Mouse (Mus musculus) limb, embryonic 15.5 days (tissue): ENCODE measurements around the gene Necab3. TPM values are rescaled to one million over a fixed set of nuclear protein-coding genes. Genes with fewer than 3 reads are reported as not detected.

Experiments used
- ATAC-seq: fragments of 200-750 bp; cut with Nextera tagmentation; 2 replicates; pipeline ENCODE4 v1.8.0; 2017; ENCODE audit warnings: low read depth, moderate TSS enrichment; ENCODE audit not compliant: insufficient number of reproducible peaks, low FRiP score, low TSS enrichment
- H3K27ac ChIP-seq: fragments of 300-500 bp; sonication (generic); 2 replicates; pipeline ENCODE4 v1.5.1; 2015; ENCODE audit warnings: moderate library complexity, mild to moderate bottlenecking, inconsistent platforms
- H3K27me3 ChIP-seq: fragments of 300-500 bp; sonication (generic); 2 replicates; pipeline ENCODE4 v1.6.1; 2015; ENCODE audit warnings: inconsistent platforms
- H3K36me3 ChIP-seq: fragments of 300-500 bp; sonication (generic); 2 replicates; pipeline ENCODE4 v1.6.1; 2015; ENCODE audit warnings: inconsistent platforms
- H3K4me1 ChIP-seq: fragments of 300-500 bp; sonication (generic); 2 replicates; pipeline ENCODE4 v1.6.1; 2015; ENCODE audit warnings: inconsistent platforms
- H3K4me2 ChIP-seq: fragments of 300-500 bp; sonication (generic); 2 replicates; pipeline ENCODE4 v1.6.1; 2015; ENCODE audit warnings: mild to moderate bottlenecking, inconsistent platforms
- H3K4me3 ChIP-seq: fragments of 300-500 bp; sonication (generic); 2 replicates; pipeline ENCODE4 v1.5.1; 2015; ENCODE audit warnings: mild to moderate bottlenecking, inconsistent platforms
- H3K9ac ChIP-seq: fragments of 300-500 bp; sonication (generic); 2 replicates; pipeline ENCODE4 v1.6.1; 2015; ENCODE audit warnings: inconsistent platforms
- H3K9me3 ChIP-seq: fragments of 300-500 bp; sonication (generic); 2 replicates; pipeline ENCODE4 v1.6.1; 2016; ENCODE audit warnings: inconsistent platforms
- WGBS: fragments of 180-500 bp; shearing (Covaris S2); methylation state at CpG from one replicate; pipeline ENCODE4 v1.1.7; 2015; 5-methylcytosine and 5-hydroxymethylcytosine counted together
- polyA plus RNA-seq: library from polyadenylated mRNA; unstranded; fragments of >200 nt; fragmentation: Nextera tagmentation; extraction: Ambion mirVana; gene quantifications from 2 replicates; pipeline ENCODE4 v1.2.1, GENCODE M21; 2015

Gene Necab3
- polyA plus RNA-seq, 1 experiment from 2014 or later = 4.0 TPM

- Histone ChIP-seq H3K4me2 (no peak overlapping the region), H3K27me3 (no peaks in the 10 kb centered on the region), H3K36me3 (peaks cover 31% of the 10 kb centered on the region), H3K9ac (no peak overlapping the region), H3K4me3 (no peak overlapping the region), H3K4me1 (no peaks in the 10 kb centered on the region; the same call in 1 of the 2 replicates), H3K27ac (0 out of 2 replicates have a peak overlapping the region, but pooled peaks have one; percentile 48), H3K9me3 (no peaks in the 10 kb centered on the region)
- 49% methylated on average over 2 of the region's 2 CpGs for WGBS
- no peak for ATAC-seq
Observed at GRCm38 (mm10) chr2:154538310-154538709, 20.4 kb downstream of the Necab3 start.

- no peak overlapping the region for H3K4me3 ChIP-seq
- no peaks in the 10 kb centered on the region for H3K4me1 ChIP-seq
- 93% methylated on average over 12 of the region's 12 CpGs for WGBS
- H3K9ac ChIP-seq = no peak overlapping the region
- H3K9me3 ChIP-seq = no peaks in the 10 kb centered on the region
- no peak overlapping the region for H3K27ac ChIP-seq
- H3K4me2 ChIP-seq = no peak overlapping the region
- H3K27me3 ChIP-seq = no peaks in the 10 kb centered on the region
- H3K36me3 ChIP-seq = peaks cover 61% of the 10 kb centered on the region
- no peak for ATAC-seq
Observed at GRCm38 (mm10) chr2:154534704-154535270, 23.9 kb downstream of the Necab3 start.

- Histone ChIP-seq H3K9me3 (no peaks in the 10 kb centered on the region), H3K9ac (no peak overlapping the region), H3K4me3 (no peak overlapping the region), H3K27ac (no peak overlapping the region), H3K27me3 (no peaks in the 10 kb centered on the region), H3K4me2 (no peak overlapping the region), H3K36me3 (peaks cover 74% of the 10 kb centered on the region), H3K4me1 (no peaks in the 10 kb centered on the region)
- 76% methylated on average over 3 of the region's 3 CpGs for WGBS
- ATAC-seq = no peak
Observed at GRCm38 (mm10) chr2:154532888-154533287, 25.8 kb downstream of the Necab3 start.

- no peaks in the 10 kb centered on the region for H3K4me1 ChIP-seq
- no peaks in the 10 kb centered on the region for H3K9me3 ChIP-seq
- WGBS = 59% methylated on average over 3 of the region's 3 CpGs
- ATAC-seq = no peak
- H3K4me3 ChIP-seq = no peak overlapping the region
- no peak overlapping the region for H3K4me2 ChIP-seq
- H3K9ac ChIP-seq = no peak overlapping the region
- H3K27ac ChIP-seq = no peak overlapping the region
- H3K27me3 ChIP-seq = no peaks in the 10 kb centered on the region
- peaks cover 65% of the 10 kb centered on the region for H3K36me3 ChIP-seq
Observed at GRCm38 (mm10) chr2:154526531-154526930, 32.2 kb downstream of the Necab3 start.

GRCm38 (mm10) chr2:154525285-154525684, 33.4 kb downstream of the Necab3 start:
- no peaks in the 10 kb centered on the region for H3K9me3 ChIP-seq
- no peaks in the 10 kb centered on the region for H3K27me3 ChIP-seq
- 92% methylated on average over 2 of the region's 2 CpGs for WGBS

GRCm38 (mm10) chr2:154522334-154522733, 36.4 kb downstream of the Necab3 start:
- no peak overlapping the region for H3K27ac ChIP-seq
- ATAC-seq = no peak
- no peaks in the 10 kb centered on the region for H3K4me1 ChIP-seq
- no peaks in the 10 kb centered on the region for H3K27me3 ChIP-seq
- H3K4me3 ChIP-seq = no peak overlapping the region
- peaks cover 57% of the 10 kb centered on the region for H3K36me3 ChIP-seq
- H3K4me2 ChIP-seq = no peak overlapping the region
- no peaks in the 10 kb centered on the region for H3K9me3 ChIP-seq
- no peak overlapping the region for H3K9ac ChIP-seq
- 91% methylated on average over 5 of the region's 5 CpGs for WGBS

More at GRCm38 (mm10) chr2:154525285-154525684, 33.4 kb downstream of the Necab3 start:
- H3K36me3 ChIP-seq = peaks cover 61% of the 10 kb centered on the region
- no peak for ATAC-seq
- H3K27ac ChIP-seq = no peak overlapping the region
- no peak overlapping the region for H3K4me2 ChIP-seq
- H3K9ac ChIP-seq = no peak overlapping the region
- no peak overlapping the region for H3K4me3 ChIP-seq
- H3K4me1 ChIP-seq = no peaks in the 10 kb centered on the region

GRCm38 (mm10) chr2:154521449-154521848, 37.2 kb downstream of the Necab3 start:
- no peak overlapping the region for H3K9ac ChIP-seq
- H3K4me1 ChIP-seq = no peaks in the 10 kb centered on the region
- no peak overlapping the region for H3K4me3 ChIP-seq
- H3K9me3 ChIP-seq = no peaks in the 10 kb centered on the region
- ATAC-seq = no peak
- no peak overlapping the region for H3K4me2 ChIP-seq
- H3K36me3 ChIP-seq = peaks cover 61% of the 10 kb centered on the region
- no peaks in the 10 kb centered on the region for H3K27me3 ChIP-seq
- no peak overlapping the region for H3K27ac ChIP-seq

GRCm38 (mm10) chr2:154517424-154517823, 41.3 kb downstream of the Necab3 start:
- Histone ChIP-seq H3K27ac (no peak overlapping the region), H3K4me2 (no peak overlapping the region), H3K4me1 (no peaks in the 10 kb centered on the region), H3K4me3 (no peak overlapping the region), H3K27me3 (no peaks in the 10 kb centered on the region), H3K9me3 (no peaks in the 10 kb centered on the region), H3K9ac (no peak overlapping the region), H3K36me3 (peaks cover 48% of the 10 kb centered on the region)
- ATAC-seq = no peak
- 91% methylated on average over 5 of the region's 5 CpGs for WGBS

GRCm38 (mm10) chr2:154516944-154517343, 41.7 kb downstream of the Necab3 start:
- whole genome bisulfite sequencing = 86% methylated on average over 3 of the region's 3 CpGs
- Histone ChIP-seq H3K4me1 (no peaks in the 10 kb centered on the region), H3K9me3 (no peaks in the 10 kb centered on the region), H3K9ac (no peak overlapping the region), H3K27ac (no peak overlapping the region), H3K4me2 (no peak overlapping the region), H3K36me3 (peaks cover 47% of the 10 kb centered on the region), H3K4me3 (no peak overlapping the region), H3K27me3 (no peaks in the 10 kb centered on the region)
- ATAC-seq = no peak

- 90% methylated on average over 3 of the region's 3 CpGs for WGBS
- Histone ChIP-seq H3K36me3 (peaks cover 34% of the 10 kb centered on the region), H3K9ac (no peak overlapping the region), H3K27ac (no peak overlapping the region), H3K4me1 (no peaks in the 10 kb centered on the region), H3K4me3 (no peak overlapping the region), H3K9me3 (no peaks in the 10 kb centered on the region), H3K4me2 (no peak overlapping the region), H3K27me3 (no peaks in the 10 kb centered on the region)
- ATAC-seq = no peak
Observed at GRCm38 (mm10) chr2:154510141-154510540, 48.5 kb downstream of the Necab3 start.

GRCm38 (mm10) chr2:154508450-154508849, 50.2 kb downstream of the Necab3 start:
- peaks cover 38% of the 10 kb centered on the region for H3K36me3 ChIP-seq
- no peak overlapping the region for H3K4me2 ChIP-seq
- H3K9me3 ChIP-seq = no peaks in the 10 kb centered on the region
- 85% methylated on average over 4 of the region's 4 CpGs for WGBS
- no peak overlapping the region for H3K27ac ChIP-seq
- H3K4me1 ChIP-seq = no peaks in the 10 kb centered on the region
- no peak for ATAC-seq
- H3K9ac ChIP-seq = no peak overlapping the region
- H3K27me3 ChIP-seq = no peaks in the 10 kb centered on the region
- H3K4me3 ChIP-seq = no peak overlapping the region

GRCm38 (mm10) chr2:154507566-154508283, 51.0 kb downstream of the Necab3 start:
- H3K4me1 ChIP-seq = no peaks in the 10 kb centered on the region
- WGBS = 69% methylated on average over 9 of the region's 9 CpGs
- H3K27me3 ChIP-seq = no peaks in the 10 kb centered on the region
- peaks cover 32% of the 10 kb centered on the region for H3K36me3 ChIP-seq
- H3K4me3 ChIP-seq = no peak overlapping the region
- H3K9ac ChIP-seq = no peak overlapping the region
- ATAC-seq = no peak
- H3K9me3 ChIP-seq = no peaks in the 10 kb centered on the region
- H3K4me2 ChIP-seq = no peak overlapping the region
- no peak overlapping the region for H3K27ac ChIP-seq
